Mouse (Mus musculus) spleen, postnatal 4 days (tissue): ENCODE data around the gene Slc33a1.
A peak's percentile ranks its signal among the peaks of the same experiment; 100 is the strongest.

ENCODE experiments used
- DNase-seq, 2 experiments: peaks; one replicate each; pipeline ENCODE4 v3.0.0; 2022; ENCODE audit warnings: low spot score in 2 of 2

Gene Slc33a1

GRCm38 (mm10) chr3:63964100-63964921 is at the start of gene Slc33a1:
Gene Slc33a1, minus strand, starts transcription at chr3:63964768.
- DNase-seq = peak; percentile 97 to 99

- no peak for DNase-seq
These were observed 24.3 kb upstream of the Slc33a1 start for GRCm38 (mm10) chr3:63988722-63989440.

GRCm38 (mm10) chr3:63986656-63987055 is 22.1 kb upstream of the Slc33a1 start:
- DNase-seq = no peak

GRCm38 (mm10) chr3:63977895-63978294 is 13.3 kb upstream of the Slc33a1 start:
- no peak for DNase-seq

GRCm38 (mm10) chr3:63975955-63976908 is 11.7 kb upstream of the Slc33a1 start, which contains the start of gene Gmps:
Gene Gmps, plus strand, starts transcription at chr3:63976106.
- peak; percentile 92 to 95 for DNase-seq

- DNase-seq = no peak
These were observed 1.4 kb upstream of the Slc33a1 start for GRCm38 (mm10) chr3:63965929-63966328.

- no peak for DNase-seq
These were observed 318 bp upstream of the Slc33a1 start for GRCm38 (mm10) chr3:63964922-63965249.

- no peak for DNase-seq
These were observed 1.0 kb downstream of the Slc33a1 start for GRCm38 (mm10) chr3:63963421-63964099.

GRCm38 (mm10) chr3:63949837-63950236 is 14.7 kb downstream of the Slc33a1 start:
- DNase-seq = no peak

- no peak for DNase-seq
These were observed 23.2 kb downstream of the Slc33a1 start for GRCm38 (mm10) chr3:63941204-63941850.

GRCm38 (mm10) chr3:63938928-63939327 is 25.6 kb downstream of the Slc33a1 start:
- DNase-seq = no peak

GRCm38 (mm10) chr3:63928878-63929859 is 35.4 kb downstream of the Slc33a1 start, which contains the start of gene E130311K13Rik:
Gene E130311K13Rik, minus strand, starts transcription at chr3:63929472.
- DNase-seq = peak; percentile 86 to 95

- peak in 1 of 2 experiments; percentile 15 for DNase-seq
These were observed 44.9 kb downstream of the Slc33a1 start for GRCm38 (mm10) chr3:63919634-63920033.

GRCm38 (mm10) chr3:63910301-63910700 is 54.3 kb downstream of the Slc33a1 start:
- no peak for DNase-seq

GRCm38 (mm10) chr3:63905241-63905640 is 59.3 kb downstream of the Slc33a1 start:
- DNase-seq = no peak

- DNase-seq = no peak
These were observed 60.4 kb downstream of the Slc33a1 start for GRCm38 (mm10) chr3:63904157-63904556.

- no peak for DNase-seq
These were observed 64.5 kb downstream of the Slc33a1 start for GRCm38 (mm10) chr3:63900021-63900571.

GRCm38 (mm10) chr3:63899309-63899695 is 65.3 kb downstream of the Slc33a1 start, which contains the start of gene Plch1:
Gene Plch1, minus strand, starts transcription at chr3:63899472.
- DNase-seq = peak in 1 of 2 experiments; percentile 13
